Mouse (Mus musculus) G1E (cell line): ENCODE data around the gene Gnas.

ENCODE experiments used
- CTCF ChIP-seq: IDR thresholded peaks from 2 replicates; pipeline ENCODE4 v1.5.1; 2012; ENCODE audit warnings: low read depth, low read length, inconsistent platforms, mixed read lengths
- POLR2AphosphoS5 ChIP-seq: IDR thresholded peaks from 2 replicates; pipeline ENCODE4 v1.6.1; 2012; ENCODE audit warnings: low read depth, low read length, inconsistent platforms; ENCODE audit not compliant: insufficient replicate concordance

- TF ChIP-seq CTCF (no peak), POLR2AphosphoS5 (no peak)
Observed at GRCm38 (mm10) chr2:174299091-174299770, 15.1 kb downstream of the Gnas start.
